Mouse (Mus musculus) CH12.LX (cell line): ENCODE data around the gene Bhlha15. TPM values are rescaled to one million over a fixed set of nuclear protein-coding genes. Genes with fewer than 3 reads are reported as not detected.
A peak's percentile ranks its signal among the peaks of the same experiment; 100 is the strongest.

Experiments
- DNase-seq: peaks from one replicate; pipeline ENCODE4 v3.0.0-alpha.2; 2013; ENCODE audit errors: extremely low read depth
- H3K27ac ChIP-seq: 2 replicates; pipeline ENCODE4 v1.5.1; 2012; ENCODE audit warnings: low read depth, mild to moderate bottlenecking, control low read depth, moderate library complexity; ENCODE audit not compliant: insufficient read depth
- H3K27me3 ChIP-seq: replicated peaks from 2 replicates; pipeline ENCODE3; 2012; ENCODE audit warnings: inconsistent platforms
- H3K36me3 ChIP-seq, 2 experiments: replicated peaks in 1 of 2; 2 replicates each; pipeline versions ENCODE3 to v1.6.1; 2012; ENCODE audit warnings: inconsistent platforms in 1 of 2, low read length in 1 of 2, mild to moderate bottlenecking in 1 of 2, mixed read lengths in 1 of 2, moderate library complexity in 1 of 2; ENCODE audit not compliant: control insufficient read depth in 1 of 2, insufficient read depth in 1 of 2
- H3K4me1 ChIP-seq, 2 experiments: 2 replicates each; pipeline ENCODE4 v1.6.1; 2012; ENCODE audit warnings: inconsistent platforms in 1 of 2, moderate library complexity in 1 of 2; ENCODE audit not compliant: insufficient read depth in 2 of 2, control insufficient read depth in 1 of 2
- H3K4me2 ChIP-seq: 2 replicates; pipeline ENCODE4 v1.6.1; 2012; ENCODE audit warnings: low read depth, mild to moderate bottlenecking, control low read depth; ENCODE audit not compliant: poor library complexity, insufficient read depth, severe bottlenecking
- H3K4me3 ChIP-seq, 3 experiments: fragments of 150-350 bp in 1 of 3; sonication (generic) in 1 of 3; replicated peaks in 1 of 3; 2 replicates each; pipeline versions ENCODE3 to v1.5.1; 2011 to 2012; ENCODE audit warnings: low read depth in 2 of 3, low read length in 2 of 3, mild to moderate bottlenecking in 2 of 3, moderate library complexity in 2 of 3, control low read depth in 1 of 3, improper control_type of control experiment in 1 of 3, inconsistent platforms in 1 of 3, mixed read lengths in 1 of 3; ENCODE audit not compliant: poor library complexity in 1 of 3
- H3K79me2 ChIP-seq: replicated peaks from 2 replicates; pipeline ENCODE4 v1.6.1; 2012; ENCODE audit warnings: mild to moderate bottlenecking, moderate library complexity; ENCODE audit not compliant: control insufficient read depth, poor library complexity, insufficient read depth, severe bottlenecking; ENCODE audit errors: extremely low read depth
- H3K9ac ChIP-seq: 2 replicates; pipeline ENCODE4 v1.6.1; 2012; ENCODE audit warnings: low read depth, mild to moderate bottlenecking, control low read depth, moderate library complexity; ENCODE audit not compliant: insufficient read depth
- H3K9me3 ChIP-seq: replicated peaks from 2 replicates; pipeline ENCODE3; 2012; ENCODE audit warnings: low read length, inconsistent platforms, mixed read lengths
- BHLHE40 ChIP-seq: IDR thresholded peaks from 2 replicates; pipeline ENCODE4 v1.6.1; 2011; ENCODE audit warnings: mild to moderate bottlenecking, low read depth, low read length, improper control_type of control experiment
- CHD2 ChIP-seq: IDR thresholded peaks from 2 replicates; pipeline ENCODE4 v1.6.1; 2011; ENCODE audit warnings: low read length, improper control_type of control experiment
- CTCF ChIP-seq, 2 experiments: IDR thresholded peaks in 1 of 2; conservative IDR thresholded peaks in 1 of 2; 2 replicates each; pipeline ENCODE4 v1.5.1; 2011 to 2012; ENCODE audit warnings: low read depth in 2 of 2, low read length in 2 of 2, improper control_type of control experiment in 1 of 2, inconsistent platforms in 1 of 2, mild to moderate bottlenecking in 1 of 2, moderate library complexity in 1 of 2
- E2F4 ChIP-seq: IDR thresholded peaks from 2 replicates; pipeline ENCODE4 v1.6.1; 2011; ENCODE audit warnings: low read depth, low read length, improper control_type of control experiment; ENCODE audit not compliant: insufficient replicate concordance
- ETS1 ChIP-seq: conservative IDR thresholded peaks from 2 replicates; pipeline ENCODE4 v1.6.1; 2012; ENCODE audit warnings: low read depth, mild to moderate bottlenecking, inconsistent platforms, low read length, improper control_type of control experiment, moderate library complexity
- GABPA ChIP-seq: IDR thresholded peaks from 2 replicates; pipeline ENCODE4 v1.6.1; 2012; ENCODE audit warnings: low read depth, low read length, improper control_type of control experiment, inconsistent platforms; ENCODE audit not compliant: insufficient replicate concordance
- HCFC1 ChIP-seq: IDR thresholded peaks from 2 replicates; pipeline ENCODE4 v1.6.1; 2012; ENCODE audit warnings: low read depth, mild to moderate bottlenecking, inconsistent platforms, low read length, improper control_type of control experiment
- IRF4 ChIP-seq: IDR thresholded peaks from 2 replicates; pipeline ENCODE4 v1.6.1; 2014; ENCODE audit warnings: low read depth, mild to moderate bottlenecking, inconsistent platforms, low read length, improper control_type of control experiment
- JUN ChIP-seq: IDR thresholded peaks from 2 replicates; pipeline ENCODE4 v1.6.1; 2011; ENCODE audit warnings: low read depth, mild to moderate bottlenecking, low read length, improper control_type of control experiment, moderate library complexity; ENCODE audit not compliant: insufficient read depth
- JUND ChIP-seq: conservative IDR thresholded peaks from 2 replicates; pipeline ENCODE4 v1.6.1; 2011; ENCODE audit warnings: low read depth, low read length, improper control_type of control experiment
- KAT2A ChIP-seq: IDR thresholded peaks from 2 replicates; pipeline ENCODE4 v1.6.1; 2012; ENCODE audit warnings: low read length, improper control_type of control experiment, inconsistent platforms; ENCODE audit not compliant: insufficient replicate concordance
- MAFK ChIP-seq: IDR thresholded peaks from 2 replicates; pipeline ENCODE4 v1.6.1; 2011; ENCODE audit warnings: low read length, improper control_type of control experiment; ENCODE audit not compliant: insufficient replicate concordance
- MAX ChIP-seq: IDR thresholded peaks from 2 replicates; pipeline ENCODE4 v1.6.1; 2011; ENCODE audit warnings: low read length, improper control_type of control experiment
- MAZ ChIP-seq: IDR thresholded peaks from 2 replicates; pipeline ENCODE4 v1.6.1; 2012; ENCODE audit warnings: low read depth, mild to moderate bottlenecking, inconsistent platforms, low read length, improper control_type of control experiment, moderate library complexity
- MEF2A ChIP-seq: IDR thresholded peaks from 2 replicates; pipeline ENCODE4 v1.6.1; 2014; ENCODE audit warnings: low read depth, mild to moderate bottlenecking, inconsistent platforms, low read length, improper control_type of control experiment, borderline replicate concordance
- MXI1 ChIP-seq: IDR thresholded peaks from 2 replicates; pipeline ENCODE4 v1.6.1; 2011; ENCODE audit warnings: mild to moderate bottlenecking, low read depth, low read length, improper control_type of control experiment
- MYC ChIP-seq: IDR thresholded peaks from 2 replicates; pipeline ENCODE4 v1.6.1; 2011; ENCODE audit warnings: low read depth, mild to moderate bottlenecking, improper control_type of control experiment, low read length
- NRF1 ChIP-seq: IDR thresholded peaks from 2 replicates; pipeline ENCODE4 v1.6.1; 2014; ENCODE audit warnings: low read depth, mild to moderate bottlenecking, inconsistent platforms, low read length, improper control_type of control experiment, moderate library complexity
- PAX5 ChIP-seq: IDR thresholded peaks from 2 replicates; pipeline ENCODE4 v1.6.1; 2012; ENCODE audit warnings: low read length, inconsistent platforms, mixed read lengths
- POLR2A ChIP-seq: IDR thresholded peaks from 2 replicates; pipeline ENCODE4 v1.6.1; 2011; ENCODE audit warnings: low read depth, mild to moderate bottlenecking, improper control_type of control experiment, low read length
- POLR2AphosphoS2 ChIP-seq: IDR thresholded peaks from 2 replicates; pipeline ENCODE4 v1.6.1; 2011; ENCODE audit warnings: low read depth, low read length, improper control_type of control experiment
- RAD21 ChIP-seq: IDR thresholded peaks from 2 replicates; pipeline ENCODE4 v1.6.1; 2011; ENCODE audit warnings: low read depth, mild to moderate bottlenecking, low read length, improper control_type of control experiment, moderate library complexity
- RCOR1 ChIP-seq: conservative IDR thresholded peaks from 2 replicates; pipeline ENCODE4 v1.6.1; 2012; ENCODE audit warnings: low read depth, mild to moderate bottlenecking, inconsistent platforms, low read length, improper control_type of control experiment
- SIN3A ChIP-seq: IDR thresholded peaks from 2 replicates; pipeline ENCODE4 v1.6.1; 2012; ENCODE audit warnings: low read length, improper control_type of control experiment, inconsistent platforms
- UBTF ChIP-seq: IDR thresholded peaks from 2 replicates; pipeline ENCODE4 v1.6.1; 2012; ENCODE audit warnings: low read depth, mild to moderate bottlenecking, inconsistent platforms, low read length, improper control_type of control experiment, moderate library complexity
- USF1 ChIP-seq: IDR thresholded peaks from 2 replicates; pipeline ENCODE4 v1.6.1; 2014; ENCODE audit warnings: low read depth, mild to moderate bottlenecking, inconsistent platforms, low read length, improper control_type of control experiment
- USF2 ChIP-seq: conservative IDR thresholded peaks from 2 replicates; pipeline ENCODE4 v1.6.1; 2011; ENCODE audit warnings: low read depth, low read length, improper control_type of control experiment
- ZC3H11A ChIP-seq: IDR thresholded peaks from 2 replicates; pipeline ENCODE4 v1.6.1; 2012; ENCODE audit warnings: low read depth, mild to moderate bottlenecking, inconsistent platforms, low read length, improper control_type of control experiment
- ZKSCAN1 ChIP-seq: IDR thresholded peaks from 2 replicates; pipeline ENCODE4 v1.6.1; 2012; ENCODE audit warnings: low read depth, inconsistent platforms, low read length, improper control_type of control experiment, borderline replicate concordance
- ZMIZ1 ChIP-seq: IDR thresholded peaks from 2 replicates; pipeline ENCODE4 v1.6.1; 2012; ENCODE audit warnings: low read depth, mild to moderate bottlenecking, inconsistent platforms, low read length, improper control_type of control experiment
- ZNF384 ChIP-seq: IDR thresholded peaks from 2 replicates; pipeline ENCODE4 v1.6.1; 2012; ENCODE audit warnings: low read depth, low read length, improper control_type of control experiment, inconsistent platforms
- dilution Hi-C: fragments of 300-500 bp; cut with MboI; formaldehyde crosslinking; loops from 2 replicates; pipeline ENCODE4 v1.14.3; 2020; ENCODE audit warnings: low sequenced_read_pairs; ENCODE audit not compliant: extremely low pct_unique_long_range_greater_than_20kb, extremely low pct_ligation_motif_present
- in situ Hi-C: fragments of 300-500 bp; cut with MboI; formaldehyde crosslinking; loops from 3 replicates; pipeline ENCODE4 v1.14.3; 2019; ENCODE audit warnings: low sequenced_read_pairs, low pct_ligation_motif_present, low pct_unique_long_range_greater_than_20kb, mixed read lengths
- polyA plus RNA-seq: library from polyadenylated mRNA; unstranded; fragments of >175 nt; gene quantifications from 2 replicates; pipeline ENCODE4 v1.2.1, GENCODE M21; 2012; ENCODE audit warnings: low read depth; ENCODE audit not compliant: insufficient read length
- total RNA-seq, 2 experiments: library from RNA; depleted of rRNA; stranded (reverse); fragments of 300-350 nt in 1 of 2; fragments of >200 nt in 1 of 2; gene quantifications; 2 replicates each; pipeline ENCODE4 v1.2.3; 2012 to 2014

The Bhlha15 gene
- total and polyA plus RNA-seq, 3 experiments = 0.90 to 6.1 (median 4.0) TPM

DNA sequence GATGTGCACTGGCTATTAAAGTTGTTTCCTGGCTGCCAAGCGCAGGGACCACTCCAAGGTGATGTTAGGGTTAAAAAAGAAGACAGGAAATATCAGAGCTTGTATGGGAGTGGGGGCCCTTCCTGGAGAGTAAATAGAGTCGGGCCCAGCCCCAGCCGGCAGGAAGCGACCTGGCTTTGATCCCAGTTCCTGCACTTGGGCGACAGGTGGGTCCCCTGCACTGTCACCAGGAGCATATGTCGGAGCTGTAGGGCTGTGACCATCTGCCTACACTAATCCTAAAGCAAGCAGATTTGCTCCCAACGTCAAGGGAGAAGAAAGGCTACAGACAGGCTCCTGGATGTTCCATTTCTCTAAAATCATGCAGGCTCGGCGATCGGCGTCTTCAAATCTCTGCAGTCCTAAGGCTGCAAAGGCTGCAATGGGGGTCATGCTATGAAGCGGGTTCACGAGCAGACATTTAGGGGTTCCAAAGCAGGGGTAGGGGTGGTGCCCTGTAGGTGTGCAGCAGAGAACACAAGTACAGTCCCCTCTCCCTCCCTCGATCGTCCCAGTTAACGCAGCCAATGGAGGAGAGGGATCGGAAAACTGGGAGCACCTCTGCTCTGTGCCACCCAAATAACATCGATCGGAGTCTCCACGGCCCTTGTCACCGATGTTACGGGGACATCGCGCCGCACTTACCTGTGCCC is 32.9 kb downstream of the Bhlha15 start:
- Histone ChIP-seq H3K4me2 (peak overlapping the region; percentile 77), H3K4me1 (peaks cover 2 to 26% of the 10 kb centered on the region in 2 experiments; a peak in 2 of 4 replicates), H3K27ac (no peak overlapping the region), H3K79me2 (no peaks in the 10 kb centered on the region), H3K27me3 (no peaks in the 10 kb centered on the region), H3K9ac (peak overlapping the region; percentile 62), H3K4me3 (peak overlapping the region; percentile 74 to 93 (median 81)), H3K9me3 (no peaks in the 10 kb centered on the region), H3K36me3 (peaks cover 0 to 8% of the 10 kb centered on the region in 2 experiments)
- peak; percentile 2 for DNase-seq
- in situ Hi-C loops = loop anchor here (25.0 kb wide), 1 partner anchor 514 kb away; no protein-coding TSS in a partner anchor
- dilution Hi-C loops = no loop called here
- TF ChIP-seq USF1 (no peak), MAX (0 out of 2 replicates have a peak, but pooled peaks have one; percentile 9)

DNA sequence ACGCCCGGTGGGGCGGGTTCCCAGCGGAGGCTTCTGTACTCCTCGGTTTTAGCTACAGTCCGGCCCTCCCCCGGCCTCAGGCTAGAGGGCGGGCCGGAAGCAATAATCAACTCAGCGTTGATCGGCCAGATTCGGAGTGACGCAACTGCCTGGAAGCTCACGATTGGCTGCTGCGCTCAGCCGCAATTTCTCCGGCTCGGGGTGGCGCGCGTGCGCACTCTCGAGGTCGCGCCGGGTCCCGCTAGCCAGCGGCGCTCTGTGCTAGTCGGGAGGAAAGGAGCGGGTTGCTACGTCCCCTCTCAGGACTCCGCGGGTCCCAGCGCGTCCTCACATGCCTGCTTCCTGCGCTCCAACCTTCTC is 33.4 kb downstream of the Bhlha15 start, which contains the start of gene Tecpr1:
Gene Tecpr1 (minus strand): TSS at position 113 of the 360 bp plus-strand sequence.
- H3K9ac ChIP-seq = peak within 1 kb of the TSS; percentile 75
- no peaks in the 10 kb centered on the region for H3K27me3 ChIP-seq
- in situ Hi-C loops = loop anchor here (25.0 kb wide), 1 partner anchor 514 kb away; no protein-coding TSS in a partner anchor
- H3K4me2 ChIP-seq = peak within 1 kb of the TSS; percentile 77
- peaks cover 2 to 26% of the 10 kb centered on the region in 2 experiments; a peak in 2 of 4 replicates for H3K4me1 ChIP-seq
- peak; percentile 95 for DNase-seq
- dilution Hi-C loops = no loop called here
- H3K9me3 ChIP-seq = no peaks in the 10 kb centered on the region
- peaks cover 0 to 3% of the 10 kb centered on the region in 2 experiments for H3K36me3 ChIP-seq
- H3K79me2 ChIP-seq = no peaks in the 10 kb centered on the region
- no peak within 1 kb of the TSS for H3K27ac ChIP-seq
- H3K4me3 ChIP-seq = peak within 1 kb of the TSS; percentile 77 to 93 (median 81)
- no peak for TF ChIP-seq RCOR1
- no peak for TF ChIP-seq ZNF384
- TF ChIP-seq MYC = no peak
- peak; percentile 87 for TF ChIP-seq NRF1
- TF ChIP-seq PAX5 = no peak
- TF ChIP-seq POLR2AphosphoS2 = no peak
- peak; percentile 52; the same call in 1 of the 2 replicates for TF ChIP-seq HCFC1
- no peak for TF ChIP-seq ZKSCAN1
- peak; percentile 72; the same call in 1 of the 2 replicates for TF ChIP-seq SIN3A
- no peak for TF ChIP-seq JUND
- no peak for TF ChIP-seq USF2
- TF ChIP-seq MXI1 = no peak
- no peak for TF ChIP-seq ETS1
- no peak for TF ChIP-seq JUN
- no peak for TF ChIP-seq MAFK
- TF ChIP-seq UBTF = no peak
- no peak for TF ChIP-seq MAX
- no peak for TF ChIP-seq BHLHE40
- no peak for TF ChIP-seq E2F4
- TF ChIP-seq MEF2A = peak; percentile 9; the same call in 1 of the 2 replicates
- no peak for TF ChIP-seq USF1
- TF ChIP-seq KAT2A = no peak
- TF ChIP-seq MAZ = 0 out of 2 replicates have a peak, but pooled peaks have one; percentile 15
- no peak for TF ChIP-seq RAD21
- TF ChIP-seq IRF4 = no peak
- TF ChIP-seq CHD2 = no peak
- no peak for TF ChIP-seq GABPA
- peak; percentile 41; the same call in 1 of the 2 replicates for TF ChIP-seq ZMIZ1
- no peak for TF ChIP-seq CTCF (conservative IDR thresholded peaks at IDR 0.05 in 1 of 2, IDR thresholded peaks at IDR 0.05 in 1 of 2; ENCODE audit: low read depth in 2 of 2, low read length in 2 of 2)
- no peak for TF ChIP-seq ZC3H11A
- TF ChIP-seq POLR2A = peak; percentile 89
